Mouse (Mus musculus): ENCODE results near the gene Phyhd1.

GRCm38 (mm10) chr2:30286192-30287026 is 20.4 kb downstream of the Phyhd1 start, which contains the start of the genes Dolk and Nup188:
- TF ChIP-seq CTCF (IDR thresholded peaks at IDR 0.05; ENCODE audit: borderline replicate concordance, extremely low read depth, insufficient read depth, insufficient read length) (no peak), POLR2A (IDR thresholded peaks at IDR 0.05; ENCODE audit: borderline replicate concordance, extremely low read depth, insufficient read depth, insufficient read length, poor library complexity, severe bottlenecking) (peak; percentile 98)

Measured in brain, embryonic 14.5 days (tissue).